Mouse (Mus musculus): Measurements from ENCODE around the gene Gm7694.

Gm7694 gene

GRCm38 (mm10) chr1:170292239-170292951 lies 13.7 kb downstream of the Gm7694 start:
- peak; percentile 74 for ATAC-seq (ENCODE audit: insufficient number of reproducible peaks, low FRiP score, low TSS enrichment)

- ATAC-seq (ENCODE audit: insufficient number of reproducible peaks, low FRiP score, low TSS enrichment): no peak
These were observed 23.6 kb downstream of the Gm7694 start for GRCm38 (mm10) chr1:170282415-170283129.

GRCm38 (mm10) chr1:170277016-170277415 lies 29.1 kb downstream of the Gm7694 start, which contains the start of gene Sh2d1b1:
Gene Sh2d1b1, plus strand, starts transcription at chr1:170277320.
- no peak for ATAC-seq (ENCODE audit: insufficient number of reproducible peaks, low FRiP score, low TSS enrichment)

GRCm38 (mm10) chr1:170273252-170273651 lies 32.9 kb downstream of the Gm7694 start:
- no peak for ATAC-seq (ENCODE audit: insufficient number of reproducible peaks, low FRiP score, low TSS enrichment)

- ATAC-seq (ENCODE audit: insufficient number of reproducible peaks, low FRiP score, low TSS enrichment): no peak
These were observed 35.4 kb downstream of the Gm7694 start for GRCm38 (mm10) chr1:170270696-170271095.

- no peak for ATAC-seq (ENCODE audit: insufficient number of reproducible peaks, low FRiP score, low TSS enrichment)
These were observed 35.9 kb downstream of the Gm7694 start for GRCm38 (mm10) chr1:170270281-170270680.

- ATAC-seq (ENCODE audit: insufficient number of reproducible peaks, low FRiP score, low TSS enrichment): peak; percentile 100
These were observed 50.6 kb downstream of the Gm7694 start for GRCm38 (mm10) chr1:170255560-170255910.

GRCm38 (mm10) chr1:170254893-170255559 lies 51.1 kb downstream of the Gm7694 start:
- ATAC-seq (ENCODE audit: insufficient number of reproducible peaks, low FRiP score, low TSS enrichment): peak; percentile 56

Measured in cerebellum, adult (tissue).